Mouse (Mus musculus) small intestine, adult 2 months (tissue): ENCODE measurements at regions not wholly inside any gene's neighbourhood (a gene's known extent, or its start where the extent isn't known, plus 50 kb on each side); places are given as distances from the start of the nearest gene placed in this dataset.

ENCODE experiments used
- CTCF ChIP-seq: fragments of 200-500 bp; IDR thresholded peaks from 2 replicates; pipeline ENCODE4 v1.5.1; 2012; ENCODE audit warnings: low read depth, mild to moderate bottlenecking, control low read depth, inconsistent platforms, low read length, moderate library complexity, mixed read lengths; ENCODE audit not compliant: insufficient replicate concordance, insufficient read length; ENCODE audit errors: extremely low read depth
- POLR2A ChIP-seq: fragments of 200-500 bp; IDR thresholded peaks from 2 replicates; pipeline ENCODE4 v1.6.1; 2012; ENCODE audit warnings: low read depth, mild to moderate bottlenecking, control low read depth, inconsistent platforms, low read length, moderate library complexity

DNA sequence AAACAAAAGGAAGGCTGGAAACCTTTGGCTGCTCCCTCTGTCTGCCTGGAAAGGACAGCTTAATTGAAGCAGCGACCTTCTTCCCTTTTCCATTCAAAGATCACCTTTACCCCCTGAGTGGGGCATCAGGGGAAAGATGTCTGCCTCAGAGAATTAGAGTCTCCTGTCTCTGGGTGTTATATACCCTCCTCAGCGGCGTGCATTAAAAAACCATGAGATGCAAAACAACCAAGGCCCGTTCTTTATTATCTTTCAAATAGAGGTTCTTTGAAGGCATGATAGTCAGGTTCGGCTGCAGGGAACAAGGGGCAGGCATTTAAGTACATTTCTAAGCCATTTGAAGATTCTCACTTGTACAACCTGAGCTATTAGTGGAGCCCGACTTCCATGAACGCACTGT is 263.0 kb upstream of the Gadl1 start:
- no peak for TF ChIP-seq POLR2A
- no peak for TF ChIP-seq CTCF
